Mouse (Mus musculus) adrenal gland, postnatal 14 days (tissue): ENCODE measurements at regions not wholly inside any gene's neighbourhood (a gene's known extent, or its start where the extent isn't known, plus 50 kb on each side); places are given as distances from the start of the nearest gene placed in this dataset.
A peak's percentile ranks its signal among the peaks of the same experiment; 100 is the strongest.

ENCODE experiments used
- DNase-seq: peaks from one replicate; pipeline ENCODE4 v3.0.0; 2021; ENCODE audit warnings: mixed read lengths

DNA sequence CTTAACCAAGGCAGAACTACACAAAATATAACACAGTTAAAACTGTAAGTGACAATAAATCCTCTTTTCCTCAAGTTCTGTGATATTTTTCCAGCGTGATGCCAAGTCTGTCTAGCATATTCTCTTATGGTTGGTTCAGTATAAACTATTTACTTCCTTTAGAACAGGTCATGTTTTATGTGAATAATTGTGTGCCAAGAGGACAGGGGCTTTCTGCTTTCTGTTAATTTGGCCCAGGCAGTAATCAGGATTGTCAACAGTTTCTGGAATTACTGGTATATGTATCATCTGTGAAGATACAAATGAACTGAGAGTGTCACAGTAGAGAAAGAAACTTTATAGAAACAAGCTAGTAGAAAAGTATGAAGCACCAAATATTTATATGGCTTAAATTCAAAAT is 1039.5 kb upstream of the Adcyap1 start:
- no peak for DNase-seq

DNA sequence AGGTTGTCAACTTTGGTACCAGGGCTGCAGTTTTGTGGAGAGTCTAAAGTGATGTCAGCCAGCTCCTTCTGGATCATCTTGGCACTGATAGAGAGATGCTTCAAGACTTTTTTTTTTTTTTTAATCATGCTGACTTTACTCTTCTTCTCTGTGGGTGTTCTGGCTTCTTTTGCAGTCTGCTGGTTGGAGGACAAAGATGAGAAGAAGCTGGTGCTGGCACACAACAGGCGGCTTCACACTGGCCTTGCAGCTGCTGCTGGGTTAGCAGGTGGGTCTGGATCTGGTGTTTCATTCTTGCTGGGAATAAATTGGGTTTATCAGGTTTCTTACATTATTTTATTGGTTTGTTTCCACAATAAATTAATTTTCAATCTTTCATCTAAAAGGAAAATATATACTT is 1013.1 kb upstream of the Adcyap1 start:
- DNase-seq, result no peak

DNA sequence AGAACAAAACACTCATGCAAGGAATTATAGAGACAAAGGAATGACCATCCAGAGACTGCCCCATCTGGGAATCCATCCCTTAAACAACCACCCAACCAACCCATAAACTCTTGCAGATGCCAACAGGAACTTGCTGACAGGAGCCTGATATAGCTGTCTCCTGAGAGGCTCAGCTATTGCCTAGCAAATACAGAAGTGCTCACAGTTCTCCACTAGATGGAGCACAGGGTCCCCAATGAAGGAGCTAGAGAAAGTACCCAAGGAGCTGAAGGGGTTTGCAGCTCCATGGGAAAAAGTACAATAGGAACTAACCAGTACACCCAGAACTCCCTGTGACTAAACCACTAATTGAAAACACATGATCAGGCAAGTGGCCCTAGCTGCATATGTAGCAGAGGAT is 988.1 kb upstream of the Adcyap1 start:
- peak; percentile 6 for DNase-seq

DNA sequence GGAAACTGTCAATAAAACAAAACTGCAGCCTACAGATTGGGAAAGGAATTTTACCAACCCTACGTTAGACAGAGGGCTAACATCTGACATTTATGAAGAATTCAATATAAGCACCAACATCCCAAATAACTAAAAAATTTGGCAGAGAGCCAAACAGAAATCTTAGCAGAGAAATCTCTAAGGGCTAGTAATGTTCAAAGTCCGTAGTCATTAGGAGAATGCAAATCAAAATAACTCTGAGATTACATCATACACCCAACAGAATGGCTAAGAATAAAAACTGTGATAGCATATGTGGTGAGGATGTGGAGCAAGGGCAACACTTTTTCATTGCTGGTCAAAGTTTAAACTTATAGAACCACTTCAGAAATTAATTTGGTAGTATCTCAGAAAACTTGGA is 982.4 kb upstream of the Adcyap1 start:
- no peak for DNase-seq
